Mouse (Mus musculus): Measurements from ENCODE around the gene Gm28305.

Gene Gm28305

GRCm38 (mm10) chr9:104070241-104070640 is 29.8 kb downstream of the Gm28305 start:
- no peak for DNase-seq (ENCODE audit: low spot score in 2 of 2)

DNA sequence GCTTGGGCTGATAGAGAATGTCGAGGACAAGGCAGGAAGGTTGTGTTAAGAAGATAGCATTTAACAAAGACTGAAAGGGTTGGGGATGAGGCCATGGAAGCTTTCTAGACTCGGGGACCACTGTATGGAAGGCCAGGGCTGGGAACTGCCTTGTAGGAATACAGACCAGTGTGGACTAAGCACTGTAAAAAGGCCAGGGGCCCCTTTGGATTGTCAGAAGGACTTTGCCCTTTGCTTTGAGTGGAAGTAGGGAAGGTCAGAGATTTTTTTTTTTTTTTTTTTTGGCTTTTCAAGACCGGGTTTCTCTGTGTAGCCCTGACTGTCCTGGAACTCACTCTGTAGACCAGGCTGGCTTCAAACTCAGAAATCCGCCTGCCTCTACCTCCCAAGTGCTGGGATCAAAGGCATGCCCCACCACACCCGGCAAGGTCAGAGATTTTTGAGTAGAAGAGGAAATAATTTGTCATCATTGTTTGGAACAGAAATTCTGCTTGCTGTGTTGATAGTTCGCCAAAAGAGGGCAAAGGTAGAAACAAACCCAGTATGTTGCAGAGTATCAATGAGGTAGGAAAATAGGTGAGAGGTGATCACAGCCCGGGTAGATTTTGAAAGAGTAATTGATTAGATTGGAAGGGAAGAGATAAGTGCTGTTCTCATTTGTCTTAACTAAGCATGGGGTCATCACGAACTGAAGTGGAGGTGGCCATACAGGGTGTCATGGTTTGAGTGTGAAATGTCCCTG is 30.6 kb downstream of the Gm28305 start:
- DNase-seq (ENCODE audit: low spot score in 2 of 2): no peak

GRCm38 (mm10) chr9:104075808-104076207 is 35.3 kb downstream of the Gm28305 start:
- no peak for DNase-seq (ENCODE audit: low spot score in 2 of 2)

DNA sequence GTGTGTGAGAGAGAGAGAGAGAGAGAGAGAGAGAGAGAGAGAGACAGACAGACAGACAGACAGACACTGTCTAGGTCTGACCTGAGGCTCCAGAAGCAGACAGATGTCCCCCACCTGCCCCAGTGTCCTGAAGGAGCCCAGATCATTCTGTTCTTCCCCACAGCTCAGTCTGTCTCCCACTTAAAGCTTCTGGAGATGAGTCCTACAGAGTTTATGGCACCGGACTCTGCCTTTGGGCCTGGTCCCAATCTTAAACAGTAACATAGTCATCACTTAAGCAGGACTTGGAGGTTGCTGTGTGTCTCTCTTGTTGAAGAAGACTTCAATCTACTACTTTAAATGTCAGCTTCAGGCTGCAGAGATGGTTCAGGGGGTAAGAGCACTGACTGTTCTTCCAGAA is 38.3 kb downstream of the Gm28305 start:
- no peak for DNase-seq (ENCODE audit: low spot score in 2 of 2)

DNA sequence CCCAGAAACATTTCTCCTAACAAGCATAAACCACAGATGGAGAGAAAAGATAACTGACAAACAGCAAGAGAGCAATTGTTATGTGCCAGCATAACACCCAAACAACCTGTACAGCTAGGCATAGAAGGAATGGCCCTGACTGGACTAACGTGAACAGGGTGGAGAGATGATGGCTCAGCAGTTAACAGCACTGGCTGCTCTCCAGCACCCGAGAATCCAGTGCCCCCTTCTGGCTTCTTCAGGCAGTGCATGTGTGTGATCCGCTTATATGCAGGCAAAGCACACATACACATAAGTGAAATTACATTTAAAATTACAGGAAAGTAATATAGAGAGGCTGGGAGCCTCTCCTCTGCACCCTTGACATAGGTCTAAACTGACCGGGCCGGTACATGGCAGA is 38.9 kb downstream of the Gm28305 start:
- DNase-seq (ENCODE audit: low spot score in 2 of 2): peak; percentile 60 to 78

- no peak for DNase-seq (ENCODE audit: low spot score in 2 of 2)
Measured at GRCm38 (mm10) chr9:104080038-104080437, 39.6 kb downstream of the Gm28305 start.

GRCm38 (mm10) chr9:104085730-104086429 is 45.4 kb downstream of the Gm28305 start:
- peak in 1 of 2 experiments; percentile 27 for DNase-seq (ENCODE audit: low spot score in 2 of 2)

DNA sequence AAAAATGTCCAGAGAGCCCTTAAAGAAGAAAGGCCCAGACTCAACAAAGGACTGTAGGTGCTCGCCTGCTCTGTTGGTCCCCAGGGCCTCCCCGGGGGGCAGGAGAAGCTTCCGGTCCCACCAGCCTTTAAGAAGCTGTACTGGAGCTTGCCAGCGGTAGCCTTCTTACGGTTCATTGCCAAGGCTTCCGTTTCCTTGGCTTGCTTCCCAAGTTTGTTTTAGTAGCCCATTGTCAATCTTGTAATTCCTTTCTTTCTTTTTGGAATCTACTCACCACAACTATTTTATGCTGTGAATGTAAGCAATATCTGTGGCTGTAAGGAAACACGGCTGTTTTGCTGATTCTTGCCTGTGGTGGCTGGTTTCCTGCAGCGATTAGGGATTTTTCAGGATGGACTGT is 48.1 kb downstream of the Gm28305 start:
- peak in 1 of 2 experiments; percentile 43 for DNase-seq (ENCODE audit: low spot score in 2 of 2)

DNA sequence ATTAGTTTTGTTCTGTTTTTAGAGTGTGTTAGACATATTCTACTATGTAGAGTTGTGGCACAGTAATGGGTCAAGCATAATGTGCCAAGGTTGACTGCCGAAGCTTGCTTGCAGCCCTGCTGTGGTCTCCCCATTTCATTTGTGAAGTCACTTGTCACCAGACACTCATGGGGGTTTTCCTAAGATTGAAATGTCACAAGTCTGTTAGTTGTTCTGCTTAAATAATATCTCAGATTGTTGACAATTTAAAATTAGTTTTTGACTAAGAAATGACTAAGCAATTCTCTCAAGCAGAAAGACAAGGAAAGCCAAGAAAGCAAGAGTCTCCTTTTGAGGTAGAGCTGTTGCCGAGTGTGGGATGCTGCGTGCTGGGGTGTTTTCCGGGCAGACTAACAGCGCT is 52.5 kb downstream of the Gm28305 start:
- DNase-seq (ENCODE audit: low spot score in 2 of 2): no peak

- DNase-seq (ENCODE audit: low spot score in 2 of 2): no peak
Measured at GRCm38 (mm10) chr9:104098256-104098655, 57.8 kb downstream of the Gm28305 start.

DNA sequence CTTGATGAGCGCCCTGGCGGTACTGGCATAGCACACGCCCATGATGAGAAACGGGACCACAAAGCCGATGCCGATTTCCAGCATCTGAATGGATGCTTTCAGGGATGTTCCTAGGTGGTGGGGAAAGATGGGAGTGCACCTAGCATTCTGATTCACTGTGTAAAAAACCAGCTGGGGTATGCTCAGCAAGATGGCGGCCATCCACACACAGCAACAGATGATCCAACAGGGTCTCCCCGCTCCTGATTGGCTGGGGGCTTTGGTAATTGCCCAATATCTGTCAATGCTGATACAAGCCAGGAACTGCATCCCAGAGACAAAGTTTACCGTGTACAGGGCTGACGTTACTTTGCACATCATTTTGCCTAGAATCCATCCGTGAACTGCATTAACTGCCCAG is 58.6 kb downstream of the Gm28305 start:
- DNase-seq (ENCODE audit: low spot score in 2 of 2): peak in 1 of 2 experiments; percentile 18

DNA sequence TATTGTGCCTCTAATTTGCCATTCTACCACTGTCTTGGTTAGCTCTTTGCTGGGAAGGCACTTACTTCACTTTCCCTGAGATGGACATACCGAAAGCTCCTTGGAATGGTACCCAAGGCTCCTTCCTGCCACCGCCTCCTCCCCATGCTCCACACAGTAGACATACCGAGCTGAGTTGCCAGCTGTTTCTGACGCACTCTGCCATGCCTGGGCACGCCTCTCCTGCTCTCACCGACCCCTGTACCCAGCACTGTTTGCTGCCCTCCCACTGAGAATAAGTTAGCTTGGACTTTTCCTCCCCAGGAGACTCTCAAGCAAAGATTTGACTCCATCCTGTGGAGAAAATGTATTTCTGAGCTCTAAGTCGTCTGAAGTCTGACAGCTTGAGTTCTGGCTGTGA is 60.4 kb downstream of the Gm28305 start:
- no peak for DNase-seq (ENCODE audit: low spot score in 2 of 2)

- DNase-seq (ENCODE audit: low spot score in 2 of 2): no peak
Measured at GRCm38 (mm10) chr9:104101458-104101857, 61.0 kb downstream of the Gm28305 start.

- no peak for DNase-seq (ENCODE audit: low spot score in 2 of 2)
Measured at GRCm38 (mm10) chr9:104102301-104102700, 61.8 kb downstream of the Gm28305 start.

DNA sequence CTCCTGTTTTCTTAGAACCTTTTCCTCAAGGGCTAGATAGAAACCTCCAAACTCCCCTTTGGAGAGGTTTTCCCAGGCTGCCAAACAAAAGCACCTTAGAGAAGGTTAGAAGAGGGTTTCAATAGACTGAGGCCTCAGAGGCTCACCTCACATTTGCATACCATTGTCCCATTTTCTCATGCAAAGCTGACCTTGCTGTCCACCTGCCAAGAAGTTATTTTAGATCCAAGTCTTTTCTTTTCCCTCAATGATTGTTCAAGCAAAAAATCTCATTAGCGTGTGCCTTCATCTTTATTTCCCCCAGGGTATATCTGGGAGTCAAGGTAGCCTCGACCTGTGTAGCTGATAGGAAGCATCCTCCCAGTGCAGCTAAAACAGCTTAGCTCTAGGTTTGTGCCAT is 62.4 kb downstream of the Gm28305 start:
- DNase-seq (ENCODE audit: low spot score in 2 of 2): no peak

- no peak for DNase-seq (ENCODE audit: low spot score in 2 of 2)
Measured at GRCm38 (mm10) chr9:104104986-104105385, 64.5 kb downstream of the Gm28305 start.

DNA sequence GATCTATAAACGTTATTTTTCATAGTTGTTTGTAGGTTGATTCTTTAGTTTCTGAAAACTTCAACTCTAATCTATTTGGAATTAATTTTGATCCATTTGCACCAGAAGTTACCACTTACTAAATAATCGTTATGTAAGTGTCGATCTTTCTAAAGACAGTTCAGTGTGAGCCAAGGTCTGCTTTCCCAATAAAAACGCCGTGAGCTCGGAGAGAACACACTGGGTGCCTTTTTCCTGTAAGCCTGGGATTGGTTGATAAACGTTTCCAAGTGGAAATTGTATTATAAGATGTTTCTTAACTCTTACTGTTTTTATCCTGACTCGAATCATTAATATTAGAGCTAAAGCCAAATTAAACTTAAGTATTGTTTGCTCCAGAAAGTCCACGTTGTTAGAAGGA is 66.5 kb downstream of the Gm28305 start:
- DNase-seq (ENCODE audit: low spot score in 2 of 2): no peak

- no peak for DNase-seq (ENCODE audit: low spot score in 2 of 2)
Measured at GRCm38 (mm10) chr9:104107482-104107881, 67.0 kb downstream of the Gm28305 start.

DNA sequence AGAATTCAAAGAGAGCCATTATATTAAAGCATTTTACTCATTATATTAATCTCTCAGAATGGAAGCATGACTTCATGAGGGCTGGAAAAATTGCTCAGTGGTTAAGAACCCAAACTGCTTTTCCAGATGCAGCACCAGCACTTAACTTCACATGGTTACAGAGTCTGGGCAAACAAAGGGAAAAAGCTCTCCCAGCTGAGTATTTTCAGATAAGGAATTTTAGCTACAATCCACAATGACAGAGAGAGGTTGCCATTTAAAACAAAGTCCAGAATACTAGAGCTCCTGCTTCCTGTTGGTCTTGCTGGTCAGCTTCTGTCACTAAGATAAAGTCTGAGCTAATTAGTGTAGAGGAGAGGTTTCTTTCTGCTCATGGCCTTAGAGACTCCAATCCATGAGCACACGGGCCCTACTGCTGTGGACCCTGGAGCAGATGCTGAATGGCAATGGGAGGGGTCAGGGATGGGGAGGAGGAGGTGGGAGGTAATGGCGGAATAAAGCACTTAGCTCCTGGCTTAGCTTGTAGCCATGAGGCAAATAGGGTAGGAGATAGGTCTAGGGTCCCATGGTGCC is 68.2 kb downstream of the Gm28305 start:
- no peak for DNase-seq (ENCODE audit: low spot score in 2 of 2)

DNA sequence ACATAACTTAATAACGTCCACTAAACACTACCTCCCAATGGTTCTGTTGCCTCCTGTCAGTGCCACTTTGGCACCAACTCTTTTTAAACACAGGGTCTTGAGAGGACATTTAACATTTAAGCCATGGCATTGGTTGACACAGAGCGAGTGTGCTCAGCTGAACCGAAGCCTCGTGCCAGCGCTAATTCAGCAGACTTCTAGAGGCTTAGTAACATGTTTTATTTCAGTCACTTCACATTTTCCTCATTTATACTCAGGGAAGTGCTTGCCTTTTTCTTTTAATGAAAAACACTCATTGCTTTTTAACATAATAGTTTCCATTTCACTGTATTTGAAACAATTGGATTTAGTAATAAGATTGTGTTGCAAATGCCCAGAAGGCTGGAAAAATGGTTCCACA is 68.7 kb downstream of the Gm28305 start:
- DNase-seq (ENCODE audit: low spot score in 2 of 2): no peak

GRCm38 (mm10) chr9:104123101-104123500 is 82.6 kb downstream of the Gm28305 start:
- no peak for DNase-seq (ENCODE audit: low spot score in 2 of 2)

GRCm38 (mm10) chr9:104123622-104124021 is 83.2 kb downstream of the Gm28305 start:
- DNase-seq (ENCODE audit: low spot score in 2 of 2): no peak

Data from spleen, postnatal 4 days (tissue).